Mouse (Mus musculus) ES-Bruce4 (cell line): ENCODE measurements around the gene Slc25a21.

Experiments
- CTCF ChIP-seq: IDR thresholded peaks from one replicate; pipeline ENCODE4 v1.8.1; 2011; ENCODE audit warnings: low read depth, low read length
- EP300 ChIP-seq: IDR thresholded peaks from 2 replicates; pipeline ENCODE4 v1.6.1; 2011; ENCODE audit warnings: low read depth, low read length; ENCODE audit not compliant: insufficient read depth
- POLR2A ChIP-seq: IDR thresholded peaks from one replicate; pipeline ENCODE4 v1.8.1; 2011; ENCODE audit warnings: low read length; ENCODE audit not compliant: insufficient read depth

DNA sequence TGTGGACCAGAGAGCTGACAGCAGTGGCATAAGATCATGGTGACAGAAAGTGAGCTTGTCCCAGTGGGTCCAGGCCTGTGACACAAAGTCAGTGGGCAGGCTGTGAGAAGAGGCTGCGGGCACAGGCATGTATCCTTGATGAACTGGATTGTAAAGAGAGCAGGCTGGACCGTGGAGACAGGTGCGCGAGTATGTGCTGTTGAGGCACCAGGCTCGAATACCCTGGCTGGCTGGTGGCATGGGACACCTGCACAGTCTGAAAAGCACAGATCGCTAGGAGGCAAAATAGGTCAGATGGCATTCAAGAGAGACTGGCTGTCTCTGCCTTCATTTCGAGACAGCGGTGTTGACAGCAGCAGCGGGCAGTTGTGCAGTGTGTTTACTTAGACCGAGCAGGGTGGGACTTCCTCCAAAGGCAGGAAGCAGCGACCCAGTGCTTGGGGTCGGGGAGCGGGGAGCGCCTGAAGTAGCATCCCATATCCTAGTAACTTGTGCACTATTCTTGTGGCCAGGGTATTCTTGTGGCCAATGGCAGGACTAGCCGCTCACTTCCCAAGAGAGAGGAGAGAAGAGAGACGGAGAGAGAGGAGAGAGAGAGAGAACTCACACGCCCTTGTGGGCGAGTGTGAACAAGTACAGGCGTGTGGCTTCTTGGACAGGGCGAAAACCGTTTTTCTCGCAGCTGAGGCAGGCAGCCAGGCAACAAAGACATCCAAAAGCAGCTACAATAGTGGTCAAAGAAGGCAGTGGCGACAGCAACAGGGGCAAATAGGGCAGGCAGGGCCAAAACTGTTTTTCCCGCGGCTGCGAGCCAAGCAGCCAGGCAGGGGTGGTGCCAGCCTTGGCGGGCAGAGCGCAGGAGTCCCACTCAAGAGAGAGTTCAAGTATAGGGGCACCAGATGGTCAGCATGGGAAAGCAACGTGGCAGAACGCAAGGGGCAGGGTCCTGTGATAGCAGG is 14.4 kb upstream of the Slc25a21 start:
- TF ChIP-seq EP300 (no peak), CTCF (no peak), POLR2A (peak; percentile 27)
